Mouse (Mus musculus): ENCODE data around the gene Myo1a. TPM values are rescaled to one million over a fixed set of nuclear protein-coding genes. Genes with fewer than 3 reads are reported as not detected.

The Myo1a gene
- polyA plus RNA-seq, 1 experiment from 2014 or later = 0.37 TPM

DNA sequence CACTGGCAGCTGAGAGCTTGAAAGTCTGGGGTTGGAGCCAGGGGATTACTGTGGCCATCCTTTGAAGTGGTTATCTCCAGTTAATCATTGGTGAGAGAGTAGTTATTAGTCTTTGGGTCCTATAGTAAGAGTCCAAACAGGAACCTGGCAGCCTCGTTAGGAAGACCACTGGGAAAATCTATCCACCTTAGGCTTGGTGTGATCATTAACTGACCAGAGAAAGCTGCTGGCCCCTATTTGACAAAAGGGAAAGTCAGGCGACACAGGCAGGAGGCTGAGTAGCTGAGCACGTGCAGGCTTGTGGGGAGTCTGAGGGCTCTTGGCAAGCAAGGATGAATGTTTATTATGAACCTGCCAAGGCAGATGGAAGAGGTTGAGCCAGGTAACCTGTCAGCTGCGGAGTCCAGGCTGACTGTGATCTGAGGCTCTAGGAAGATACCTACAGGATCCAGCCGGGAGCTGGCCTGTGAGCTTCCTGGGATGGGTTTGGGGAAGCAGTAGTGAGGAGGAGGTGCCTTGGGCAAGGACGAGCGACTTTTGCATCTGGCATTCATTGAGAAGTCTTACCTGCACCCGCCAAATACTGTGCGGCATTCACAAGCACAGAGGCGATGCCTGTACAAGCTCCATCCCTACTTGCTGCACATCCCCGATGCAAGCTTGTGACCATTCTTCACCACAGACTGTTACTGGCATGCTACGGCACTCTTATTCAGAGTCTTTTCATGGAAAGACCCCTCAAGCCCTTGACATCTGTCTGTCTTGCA, 59.1 kb downstream of the Myo1a start:
- Histone ChIP-seq H3K36me3 (replicated peaks; ENCODE audit: control insufficient read depth, insufficient read depth) (no peaks in the 10 kb centered on the region), H3K4me2 (replicated peaks) (no peak overlapping the region), H3K27ac (no peak overlapping the region), H3K4me1 (replicated peaks; ENCODE audit: control insufficient read depth, insufficient read depth, low read length) (no peaks in the 10 kb centered on the region), H3K9me3 (ENCODE audit: control insufficient read depth, low read length) (no peaks in the 10 kb centered on the region), H3K27me3 (ENCODE audit: control insufficient read depth, insufficient read depth, low read length) (no peaks in the 10 kb centered on the region), H3K9ac (no peak overlapping the region), H3K4me3 (replicated peaks; ENCODE audit: low read length) (no peak overlapping the region)
- WGBS = 66% methylated on average over 12 of the region's 12 CpGs
- no peak for ATAC-seq (ENCODE audit: low FRiP score)
- DNase-seq (ENCODE audit: low spot score) = no peak

DNA sequence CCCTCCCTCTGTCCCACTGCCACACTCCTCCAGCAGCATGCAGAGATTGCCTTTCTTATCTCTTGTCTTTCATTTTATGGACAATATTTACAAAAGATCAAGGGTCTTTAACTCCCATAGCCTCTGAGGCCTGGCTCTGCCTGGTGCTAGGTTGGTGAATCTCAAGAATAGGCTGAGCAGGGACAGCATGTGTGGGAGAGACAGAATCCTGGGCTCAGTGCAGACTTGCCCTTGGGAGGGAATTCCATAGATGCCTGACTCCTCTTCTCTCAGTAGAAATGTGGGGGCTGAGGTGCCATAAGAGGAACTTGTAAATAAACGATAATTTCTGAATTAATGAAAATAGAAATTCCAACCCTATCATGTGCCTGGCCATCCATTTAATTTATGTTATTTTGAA, 61.6 kb downstream of the Myo1a start:
- Histone ChIP-seq H3K4me2 (replicated peaks) (no peak overlapping the region), H3K4me1 (replicated peaks; ENCODE audit: control insufficient read depth, insufficient read depth, low read length) (no peaks in the 10 kb centered on the region), H3K36me3 (replicated peaks; ENCODE audit: control insufficient read depth, insufficient read depth) (no peaks in the 10 kb centered on the region), H3K27ac (no peak overlapping the region), H3K9me3 (ENCODE audit: control insufficient read depth, low read length) (no peaks in the 10 kb centered on the region), H3K9ac (no peak overlapping the region), H3K4me3 (replicated peaks; ENCODE audit: low read length) (no peak overlapping the region), H3K27me3 (ENCODE audit: control insufficient read depth, insufficient read depth, low read length) (no peaks in the 10 kb centered on the region)
- DNase-seq (ENCODE audit: low spot score) (no peak), ATAC-seq (ENCODE audit: low FRiP score) (no peak)
- 93% methylated on average over 1 of the region's 1 CpGs for WGBS

Other genes with a start within 250 kb of the Myo1a start
- 0.60 TPM in 1 of 2 replicates, not detected in the other for gene Stac3, start 203.5 kb upstream of the Myo1a start, polyA plus RNA-seq (2014; fragmentation: Nextera tagmentation; extraction: Ambion mirVana)
- gene Ndufa4l2, start 190.2 kb upstream of the Myo1a start, polyA plus RNA-seq (2014; fragmentation: Nextera tagmentation; extraction: Ambion mirVana) = 12.7 and 18.0 TPM in 2 replicates
- 45.6 and 47.4 TPM in 2 replicates for gene Shmt2, start 182.7 kb upstream of the Myo1a start, polyA plus RNA-seq (2014; fragmentation: Nextera tagmentation; extraction: Ambion mirVana)
- gene Nxph4, start 170.6 kb upstream of the Myo1a start, polyA plus RNA-seq (2014; fragmentation: Nextera tagmentation; extraction: Ambion mirVana) = 94.1 and 105 TPM in 2 replicates
- 118 and 119 TPM in 2 replicates for gene Lrp1, start 84.0 kb upstream of the Myo1a start, polyA plus RNA-seq (2014; fragmentation: Nextera tagmentation; extraction: Ambion mirVana)
- gene Stat6, start 62.2 kb upstream of the Myo1a start, polyA plus RNA-seq (2014; fragmentation: Nextera tagmentation; extraction: Ambion mirVana) = 4.7 and 5.5 TPM in 2 replicates
- 3.3 and 4.3 TPM in 2 replicates for gene Nemp1, start 38.3 kb upstream of the Myo1a start, polyA plus RNA-seq (2014; fragmentation: Nextera tagmentation; extraction: Ambion mirVana)
- 2.3 and 2.6 TPM in 2 replicates for gene Nab2, start 36.6 kb upstream of the Myo1a start, polyA plus RNA-seq (2014; fragmentation: Nextera tagmentation; extraction: Ambion mirVana)
- 0.41 and 0.44 TPM in 2 replicates for gene Tac2, start 19.3 kb downstream of the Myo1a start, polyA plus RNA-seq (2014; fragmentation: Nextera tagmentation; extraction: Ambion mirVana)
- gene Zbtb39, start 34.4 kb downstream of the Myo1a start, polyA plus RNA-seq (2014; fragmentation: Nextera tagmentation; extraction: Ambion mirVana) = 4.3 and 4.7 TPM in 2 replicates
- gene Gpr182, start 46.6 kb downstream of the Myo1a start, polyA plus RNA-seq (2014; fragmentation: Nextera tagmentation; extraction: Ambion mirVana) = 0.70 and 0.87 TPM in 2 replicates
- gene Rdh1, start 54.6 kb downstream of the Myo1a start, polyA plus RNA-seq (2014; fragmentation: Nextera tagmentation; extraction: Ambion mirVana) = 0.05 TPM in 1 of 2 replicates, not detected in the other
- not detected in 2 replicates for gene Rdh16f1, start 54.6 kb downstream of the Myo1a start, polyA plus RNA-seq (2014; fragmentation: Nextera tagmentation; extraction: Ambion mirVana)
- 0.12 TPM in 1 of 2 replicates, not detected in the other for gene Rdh9, start 71.2 kb downstream of the Myo1a start, polyA plus RNA-seq (2014; fragmentation: Nextera tagmentation; extraction: Ambion mirVana)
- 0.10 TPM in 1 of 2 replicates, not detected in the other for gene Rdh16, start 96.0 kb downstream of the Myo1a start, polyA plus RNA-seq (2014; fragmentation: Nextera tagmentation; extraction: Ambion mirVana)
- not detected in 2 replicates for gene Rdh19, start 144.8 kb downstream of the Myo1a start, polyA plus RNA-seq (2014; fragmentation: Nextera tagmentation; extraction: Ambion mirVana)
- gene Rdh16f2, start 161.3 kb downstream of the Myo1a start, polyA plus RNA-seq (2014; fragmentation: Nextera tagmentation; extraction: Ambion mirVana) = not detected in 2 replicates
- not detected in 2 replicates for gene Rdh7, start 183.6 kb downstream of the Myo1a start, polyA plus RNA-seq (2014; fragmentation: Nextera tagmentation; extraction: Ambion mirVana)
- not detected in 2 replicates for gene Sdr9c7, start 193.3 kb downstream of the Myo1a start, polyA plus RNA-seq (2014; fragmentation: Nextera tagmentation; extraction: Ambion mirVana)